Mouse (Mus musculus) retina, postnatal 7 days (tissue): ENCODE results near the gene Spns2.
"Not testable (repeated sequence)": the region's sequence is repeated elsewhere in the genome, so short reads cannot be mapped to it uniquely, and the experiment has no call there.

Experiments
- DNase-seq: peaks from one replicate; pipeline ENCODE4 v3.0.0-alpha.2; 2012; ENCODE audit warnings: low read depth, low spot score

The Spns2 gene

DNA sequence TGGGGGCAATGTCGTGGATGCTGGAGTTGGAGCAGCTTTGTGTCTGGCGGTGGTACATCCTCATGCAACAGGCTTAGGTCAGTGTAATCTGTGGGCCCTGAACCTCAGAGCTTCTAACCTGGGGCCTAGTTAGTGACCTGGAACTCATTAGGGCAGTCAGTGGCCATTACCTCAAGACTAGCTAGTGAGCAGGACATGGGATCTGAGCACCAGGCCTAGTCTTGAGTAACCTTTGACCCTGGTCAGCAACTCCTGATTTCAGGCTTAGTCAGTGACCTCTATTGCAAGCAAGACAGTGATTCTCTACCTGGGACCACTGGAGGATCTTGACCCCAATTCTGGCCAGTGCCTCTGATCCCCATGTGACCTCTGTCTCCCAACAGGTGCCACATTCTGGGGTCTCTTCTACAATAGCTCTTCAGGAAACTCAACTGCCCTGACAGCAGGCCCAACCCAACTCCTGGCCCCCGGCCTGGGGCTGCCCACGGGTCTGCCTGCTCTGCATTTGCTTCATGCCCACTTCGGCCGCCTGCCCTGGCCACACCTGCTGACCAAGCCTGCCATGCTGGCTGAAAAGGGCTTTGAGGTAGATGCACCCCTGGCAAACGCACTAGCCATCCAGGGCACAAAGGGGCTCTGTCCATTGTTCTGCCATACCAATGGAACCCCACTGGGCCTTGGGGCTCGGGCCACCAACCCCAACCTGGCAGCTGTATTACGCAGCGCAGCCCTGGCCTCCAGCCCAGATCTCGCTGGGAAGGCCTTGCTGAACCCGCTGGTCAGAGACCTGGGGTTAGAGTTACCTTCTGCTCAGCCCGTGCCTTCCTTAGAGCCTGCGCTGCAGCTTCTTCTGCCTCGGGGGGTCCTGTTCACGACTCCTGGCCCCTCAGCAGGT, 52.7 kb downstream of the Spns2 start:
- DNase-seq = no peak

DNA sequence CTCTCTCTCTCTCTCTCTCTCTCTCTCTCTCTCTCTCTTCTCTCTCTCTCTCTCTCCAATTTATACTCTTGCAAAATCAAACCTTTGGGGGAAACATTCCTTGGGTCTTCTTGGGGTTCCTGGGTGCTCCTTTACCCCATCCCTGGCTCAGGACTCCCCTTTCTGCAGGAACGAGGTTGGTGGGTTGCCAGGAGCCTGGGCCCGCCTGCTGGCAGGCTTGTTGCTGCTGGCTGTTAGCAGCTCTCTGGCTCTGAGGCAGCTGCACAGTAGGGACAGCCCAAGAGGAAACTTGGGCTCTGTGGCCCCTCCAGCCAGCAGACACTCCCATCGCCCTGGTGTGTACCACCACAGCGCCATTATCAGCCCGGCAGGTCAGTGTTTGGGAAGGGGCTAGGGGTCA, 53.4 kb downstream of the Spns2 start:
- DNase-seq = no peak

DNA sequence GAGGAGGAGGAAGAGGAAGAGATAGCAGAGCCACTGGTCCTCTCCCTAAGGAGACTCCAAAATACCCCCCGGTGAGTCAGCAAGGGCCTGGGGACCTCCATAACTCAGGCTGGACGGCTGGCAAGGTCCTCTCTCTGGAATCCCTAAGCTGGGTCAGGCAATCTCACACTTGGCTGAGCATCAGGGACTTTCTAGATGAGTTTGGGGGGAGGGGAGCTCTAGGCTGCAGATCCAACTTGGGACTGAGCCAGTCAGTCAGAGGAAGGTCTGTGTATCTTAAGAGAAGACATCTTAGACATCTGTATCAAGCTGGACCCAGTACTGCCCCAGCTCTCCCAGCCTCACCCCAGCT, 54.0 kb downstream of the Spns2 start:
- DNase-seq = no peak

DNA sequence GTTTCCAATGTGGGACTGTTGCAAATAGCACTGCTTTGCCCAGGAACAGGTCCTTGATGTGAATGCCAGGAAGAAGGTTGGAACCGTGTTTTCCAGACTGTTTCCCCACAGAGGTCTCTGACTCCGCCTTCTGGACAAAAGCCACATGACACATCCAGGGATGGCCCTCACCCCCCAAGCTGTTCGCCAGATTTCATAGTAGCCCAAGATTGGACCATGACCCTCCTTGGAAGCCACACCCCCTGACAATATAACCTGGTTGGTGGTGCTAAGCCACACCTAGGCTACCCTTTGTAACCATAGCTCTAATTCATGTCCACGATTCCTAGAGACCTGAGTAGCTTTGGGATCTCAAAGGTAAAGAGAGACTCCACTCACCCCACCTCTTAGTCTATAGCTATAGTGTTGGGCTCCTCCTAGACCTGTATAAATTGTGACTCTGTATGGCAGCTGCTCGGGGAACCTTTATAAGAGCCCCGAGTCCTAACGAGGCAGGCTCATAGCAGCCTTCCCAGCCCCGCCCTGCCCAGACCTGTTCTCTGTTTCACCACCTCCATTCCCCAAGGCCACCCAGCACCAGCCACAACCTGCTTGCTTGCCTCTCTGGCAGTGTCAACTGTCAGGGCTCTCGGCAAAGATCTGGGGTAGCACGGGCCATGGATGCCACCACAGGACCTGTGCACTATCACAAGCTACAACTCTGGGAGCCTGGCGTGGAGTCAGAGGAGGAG, 54.6 kb downstream of the Spns2 start, which contains the start of gene Ggt6:
Gene Ggt6, plus strand, starts transcription at position 564 of the 731 bp plus-strand sequence.
- DNase-seq = no peak

DNA sequence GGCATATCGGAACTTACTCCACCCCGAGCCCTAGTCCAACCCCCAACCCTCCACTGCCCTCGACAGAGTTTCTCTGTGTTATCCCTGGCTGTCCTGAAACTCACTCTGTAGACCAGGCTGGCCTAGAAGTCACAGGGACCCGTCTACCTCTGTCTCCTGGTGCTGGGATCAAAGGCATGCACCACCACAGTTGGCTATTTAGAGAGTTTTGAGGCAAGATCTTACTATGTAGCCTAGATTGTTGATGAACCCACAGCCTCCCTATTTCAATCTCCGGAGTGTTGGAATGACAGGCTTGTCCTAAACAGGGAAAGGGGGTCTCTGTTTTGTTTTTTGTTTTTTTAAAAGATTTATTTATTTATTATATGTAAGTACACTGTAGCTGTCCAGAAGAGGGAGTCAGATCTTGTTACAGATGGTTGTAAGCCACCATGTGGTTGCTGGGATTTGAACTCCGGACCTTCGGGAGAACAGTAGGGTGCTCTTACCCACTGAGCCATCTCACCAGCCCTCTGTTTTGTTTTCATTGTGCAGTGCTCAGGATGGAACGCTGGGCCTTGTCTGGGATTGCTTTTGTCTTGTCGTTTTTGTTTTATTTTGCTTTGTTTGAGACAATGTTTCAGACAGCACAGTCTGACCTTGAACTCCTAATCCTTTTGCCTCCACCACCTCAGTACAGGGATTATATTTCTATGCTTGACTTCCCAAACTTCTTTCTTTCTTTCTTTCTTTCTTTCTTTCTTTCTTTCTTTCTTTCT, 59.2 kb downstream of the Spns2 start:
- DNase-seq = not testable (repeated sequence)

DNA sequence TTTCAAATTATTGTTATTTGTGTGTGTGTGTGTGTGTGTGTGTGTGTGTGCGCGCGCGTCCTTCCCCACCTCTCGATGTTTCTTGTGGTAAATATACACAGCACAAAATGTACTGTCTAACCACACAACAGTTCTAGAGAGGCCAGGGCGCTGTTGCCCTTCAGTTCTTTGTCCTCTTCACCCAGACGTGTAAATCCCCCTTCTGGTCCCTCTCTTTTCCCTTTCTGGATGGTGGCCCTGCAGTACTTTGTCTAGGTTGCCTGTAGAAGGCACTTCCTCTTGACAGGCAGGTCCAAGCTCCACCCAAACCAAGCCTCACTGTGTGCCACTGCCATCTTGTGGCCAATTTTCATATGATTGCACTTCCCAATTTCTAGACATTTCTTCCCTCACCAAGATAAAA, 60.4 kb downstream of the Spns2 start:
- peak; percentile 62 for DNase-seq

DNA sequence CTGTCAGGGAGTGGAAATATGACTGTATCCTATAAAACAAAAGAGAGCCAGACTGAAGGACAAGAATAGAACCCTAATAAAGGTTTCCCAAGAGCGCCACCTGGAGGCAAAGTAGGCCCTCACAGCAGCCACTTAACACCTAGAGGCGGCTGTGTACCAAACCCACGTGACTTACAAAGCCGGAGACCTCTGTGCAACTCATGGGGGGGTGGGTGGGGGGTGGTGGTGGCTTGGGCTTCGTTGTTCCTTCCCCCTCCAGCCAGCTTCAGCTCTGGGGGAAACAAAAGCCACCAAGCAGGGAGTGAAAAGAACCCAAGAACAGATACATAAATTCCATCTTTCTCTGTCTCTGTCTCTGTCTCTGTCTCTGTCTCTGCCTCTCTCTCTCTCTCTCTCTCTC, 61.0 kb downstream of the Spns2 start:
- peak; percentile 75 for DNase-seq

DNA sequence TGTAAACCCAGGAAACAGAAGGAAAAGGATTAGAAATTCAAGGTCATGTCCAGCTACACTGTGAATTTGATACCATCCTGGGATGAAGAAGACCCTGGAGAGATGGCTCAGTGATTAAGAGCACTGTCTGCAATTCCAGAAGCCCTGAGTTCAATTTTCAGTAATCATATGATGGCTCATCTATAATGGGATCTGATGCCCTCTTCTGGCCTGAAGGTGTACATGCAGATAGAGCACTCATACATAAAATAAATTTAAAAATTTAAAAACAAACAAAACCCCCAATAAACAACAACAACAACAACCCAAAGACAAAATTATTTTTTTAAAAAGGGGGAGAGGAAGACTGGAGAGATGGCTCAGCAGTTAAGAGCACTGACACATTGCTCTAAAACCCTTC, 62.8 kb downstream of the Spns2 start:
- no peak for DNase-seq

DNA sequence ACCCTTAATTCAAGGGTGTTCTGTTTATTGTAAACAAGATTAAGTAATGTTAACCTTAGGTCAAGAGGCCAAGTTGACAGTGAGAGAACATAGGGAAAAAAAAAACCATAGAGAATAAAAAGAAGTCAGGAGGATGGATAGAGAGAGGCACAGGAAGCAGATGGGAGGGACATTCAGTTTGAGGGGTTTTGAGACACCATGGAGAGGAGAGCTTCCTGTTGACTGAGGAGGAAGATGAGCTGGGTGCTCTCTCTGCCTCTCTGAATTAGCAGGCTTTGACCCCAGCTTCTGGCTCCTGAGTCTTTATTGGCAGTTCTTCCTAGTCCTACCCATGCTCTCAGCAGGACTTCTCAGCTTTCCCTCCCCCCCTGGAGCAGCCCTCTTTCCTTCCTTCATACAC, 64.5 kb downstream of the Spns2 start:
- no peak for DNase-seq

DNA sequence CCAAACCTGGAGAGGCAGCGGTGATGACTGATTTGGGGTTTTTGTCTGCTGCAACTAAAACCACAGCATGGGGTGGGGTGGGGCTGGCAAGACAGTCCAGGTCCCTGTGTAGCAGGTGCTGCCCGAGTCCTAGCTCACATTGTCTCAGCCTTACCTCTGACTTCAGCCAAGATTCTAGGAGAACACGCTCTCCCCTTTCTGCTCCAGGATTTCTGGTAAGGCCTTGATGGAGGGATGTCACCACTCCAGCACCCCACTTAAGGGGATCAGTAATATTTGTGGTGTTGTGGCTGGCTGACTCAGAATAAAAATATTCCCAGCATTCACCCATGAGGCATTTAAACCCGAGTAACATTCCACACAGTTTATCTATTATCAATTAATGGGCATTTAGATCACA, 66.0 kb downstream of the Spns2 start:
- DNase-seq = no peak

DNA sequence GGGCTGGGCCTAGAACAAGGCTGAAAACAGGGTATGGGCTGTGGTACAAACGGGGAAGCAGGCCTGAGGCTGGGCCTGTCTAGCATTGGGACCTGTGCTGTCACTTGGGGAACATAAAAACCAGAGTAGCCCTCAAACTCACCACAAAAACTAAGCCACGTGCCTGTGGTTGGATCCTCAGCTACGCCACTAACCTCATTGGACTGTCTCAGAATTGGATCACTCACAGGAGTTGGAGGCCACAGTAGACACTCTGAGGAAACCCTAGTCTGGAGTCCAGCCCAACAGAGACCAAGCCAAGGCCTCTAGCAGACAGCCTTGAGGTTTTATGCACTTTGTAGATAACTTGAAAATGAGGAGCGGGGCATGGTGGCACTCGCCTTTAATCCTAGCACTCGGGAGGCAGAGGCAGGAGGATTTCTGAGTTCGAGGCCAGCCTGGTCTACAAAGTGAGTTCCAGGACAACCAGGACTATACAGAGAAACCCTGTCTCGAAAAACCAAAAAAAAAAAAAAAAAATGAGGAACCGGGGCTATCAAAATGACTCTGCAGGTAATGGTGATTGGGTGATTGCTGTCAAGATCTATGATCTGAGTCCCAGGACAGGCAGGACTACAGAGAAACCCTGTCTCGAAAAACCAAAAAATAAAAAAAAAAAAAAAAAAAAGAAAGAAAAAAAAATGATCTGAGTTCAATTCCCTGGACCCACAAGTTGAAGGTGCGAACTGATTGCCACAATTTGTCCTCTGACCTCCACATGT, 68.0 kb downstream of the Spns2 start:
- DNase-seq = no peak

DNA sequence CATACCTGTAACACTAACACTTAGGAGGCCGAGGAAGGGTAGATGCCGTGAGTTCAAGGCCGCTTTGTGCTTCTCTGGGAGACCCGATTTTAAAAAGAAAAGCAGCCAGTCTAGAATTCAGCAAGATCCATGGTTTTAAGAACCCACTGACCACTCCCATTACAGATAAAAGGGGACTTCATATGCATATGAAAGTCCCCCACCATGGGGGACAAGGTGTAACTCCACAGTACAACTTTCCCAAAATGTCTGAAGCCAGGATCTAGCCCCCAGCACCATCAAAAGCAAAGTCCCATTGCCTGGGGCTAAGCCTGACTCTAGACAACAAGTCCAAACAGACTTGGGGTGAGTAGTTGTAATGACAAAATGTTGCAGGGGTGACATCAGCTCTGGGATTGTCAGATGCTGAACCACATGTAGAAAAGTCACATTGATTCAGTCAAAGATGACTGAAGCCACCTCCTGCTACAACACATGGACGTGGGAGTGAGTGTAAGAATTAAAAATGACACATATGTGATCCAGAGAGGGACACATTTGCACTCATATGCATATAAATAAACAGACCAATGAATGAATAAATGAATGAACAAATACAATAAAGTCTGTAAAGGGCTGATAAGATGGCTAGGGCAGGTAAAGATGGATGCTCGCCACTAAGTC, 69.1 kb downstream of the Spns2 start:
- no peak for DNase-seq

DNA sequence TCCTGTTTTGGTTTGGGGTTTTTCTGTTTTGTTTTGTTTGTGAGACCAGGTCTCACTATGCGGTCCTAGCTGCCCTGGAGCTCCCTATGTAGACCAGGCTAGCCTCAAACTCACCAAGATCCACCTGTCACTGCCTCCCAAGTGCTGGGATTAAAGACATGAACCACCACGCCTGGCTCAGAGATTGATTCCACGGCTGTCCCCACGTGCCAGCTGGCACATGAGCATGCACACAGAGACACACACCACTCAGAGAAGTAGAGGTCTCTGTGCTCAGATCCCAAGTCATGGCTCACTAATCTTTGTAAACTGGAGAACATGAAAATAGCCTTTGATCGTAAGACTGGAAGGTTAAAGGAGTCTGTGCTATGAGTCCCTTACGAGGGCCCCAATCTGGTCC, 70.7 kb downstream of the Spns2 start:
- DNase-seq = no peak

DNA sequence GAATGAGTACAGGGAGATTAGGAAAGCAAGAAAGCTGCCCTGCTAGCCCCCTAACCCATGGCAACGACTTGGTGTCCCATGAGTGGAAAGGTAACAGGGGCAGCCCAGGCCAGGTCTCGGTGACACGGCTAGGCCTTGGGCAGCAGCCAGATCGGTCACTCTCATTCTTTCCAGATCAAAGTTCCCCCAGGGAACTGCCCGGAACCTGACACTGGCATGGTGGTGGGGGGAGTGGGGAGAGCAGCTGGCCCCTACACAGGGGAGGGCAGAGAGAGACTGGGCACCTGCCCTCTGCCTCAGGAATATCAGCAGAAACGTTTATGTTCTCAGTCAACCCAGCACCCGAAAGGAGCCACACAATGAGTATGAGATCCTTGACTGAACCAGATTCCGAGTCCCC, 71.5 kb downstream of the Spns2 start:
- DNase-seq = no peak

DNA sequence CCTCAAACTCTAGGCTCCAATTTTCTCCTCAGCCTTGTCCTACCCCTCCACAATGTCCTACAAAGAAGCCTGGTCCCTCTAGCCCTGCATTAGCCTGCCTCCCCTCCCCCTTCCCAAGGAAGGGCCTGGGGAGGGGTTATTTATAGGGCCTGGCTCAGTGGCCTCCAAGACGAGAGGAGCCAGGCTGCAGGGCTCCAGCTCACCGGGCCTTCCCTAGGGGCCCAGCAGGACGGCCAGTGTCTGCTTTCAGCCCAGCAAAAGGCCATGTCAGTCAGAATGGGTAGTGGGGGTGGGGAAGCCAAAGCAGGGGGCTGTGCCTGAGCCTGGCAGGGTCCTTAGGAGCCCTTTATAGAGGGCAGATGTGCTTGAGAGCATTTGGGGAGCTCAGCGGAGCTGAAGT, 72.3 kb downstream of the Spns2 start:
- no peak for DNase-seq

DNA sequence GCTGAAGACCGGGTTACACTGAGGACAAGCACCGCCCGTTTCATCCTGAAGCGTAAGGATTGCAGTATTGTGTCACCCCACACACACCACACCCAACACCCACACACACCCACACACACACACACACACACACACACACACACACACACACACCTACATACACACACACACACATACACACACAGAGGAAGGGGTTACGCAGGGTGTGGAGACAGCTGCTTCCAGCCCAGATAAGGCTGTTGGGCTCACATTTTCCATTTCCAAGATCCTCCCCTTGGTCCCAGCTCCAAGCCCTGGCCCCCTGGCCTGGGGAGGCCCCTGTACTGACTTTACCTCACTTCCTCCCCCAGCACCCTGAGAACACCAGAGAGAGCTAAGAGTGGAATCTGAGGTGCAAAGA, 73.0 kb downstream of the Spns2 start:
- DNase-seq = no peak

DNA sequence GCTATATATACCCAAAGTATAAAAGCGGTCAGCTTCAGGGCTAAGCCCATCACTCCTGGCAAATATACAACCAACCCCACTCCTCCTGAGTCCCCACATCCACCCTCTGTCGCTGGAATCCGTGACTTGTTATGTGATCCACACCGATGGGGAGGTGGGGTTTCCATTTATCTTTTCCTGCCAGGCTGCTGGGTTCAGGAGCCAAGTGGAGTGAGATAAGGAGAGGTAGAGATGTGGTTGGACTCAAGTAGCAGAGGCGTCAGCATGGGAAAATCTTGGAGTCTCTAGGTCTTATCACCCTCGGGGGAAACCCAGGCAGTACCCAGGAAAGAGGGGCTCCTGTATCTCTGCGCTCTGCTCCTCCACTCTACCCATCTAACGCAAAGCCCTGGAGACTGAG, 74.5 kb downstream of the Spns2 start:
- no peak for DNase-seq

DNA sequence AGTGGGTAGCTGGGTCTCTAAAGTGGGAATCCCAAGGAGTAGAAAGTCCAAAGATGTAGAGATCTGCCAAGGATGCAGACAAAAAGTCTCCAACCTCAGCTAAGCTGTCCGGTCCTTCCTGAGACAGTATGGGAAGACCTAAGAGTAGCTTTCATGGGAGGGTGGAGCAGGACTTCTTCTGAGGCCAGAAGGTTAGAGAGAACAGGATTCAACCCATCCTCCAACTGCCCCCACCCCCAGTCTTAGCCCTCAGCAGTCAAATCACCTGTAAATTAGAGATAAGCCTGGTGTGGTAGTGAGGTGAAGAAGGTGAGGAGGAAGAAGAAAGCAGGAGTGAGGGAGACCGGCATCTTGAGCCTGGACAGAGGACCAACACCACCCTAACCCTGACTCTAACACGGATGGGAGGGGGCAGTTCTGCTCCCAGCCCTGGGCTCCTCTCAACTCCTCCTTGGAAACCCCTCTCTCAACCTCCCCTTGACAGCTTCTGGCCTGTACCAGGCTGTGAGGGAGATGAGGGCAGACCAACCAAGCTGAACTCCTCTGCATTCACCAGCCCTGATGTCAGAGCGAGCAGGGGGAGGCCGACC, 76.0 kb downstream of the Spns2 start:
- no peak for DNase-seq

DNA sequence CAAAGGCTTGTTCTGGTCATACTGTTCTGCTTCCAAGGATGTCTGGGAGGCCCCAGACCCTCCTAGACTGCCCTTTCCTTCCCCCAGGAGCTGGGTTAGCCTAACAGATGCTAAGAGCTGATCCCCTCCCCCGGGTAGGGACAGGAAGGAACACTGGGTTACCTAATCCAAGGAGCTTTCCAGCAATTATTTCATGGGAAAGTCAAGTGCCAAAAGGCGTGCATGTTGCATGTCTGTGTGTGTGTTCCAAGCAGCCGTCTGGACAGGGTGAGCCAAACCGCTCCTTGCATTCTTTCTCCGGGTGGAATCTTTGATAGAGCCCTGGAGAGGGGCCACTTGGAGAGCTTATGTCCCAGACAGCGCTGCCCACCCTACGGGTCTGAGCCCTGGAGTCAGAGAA, 76.7 kb downstream of the Spns2 start:
- no peak for DNase-seq

DNA sequence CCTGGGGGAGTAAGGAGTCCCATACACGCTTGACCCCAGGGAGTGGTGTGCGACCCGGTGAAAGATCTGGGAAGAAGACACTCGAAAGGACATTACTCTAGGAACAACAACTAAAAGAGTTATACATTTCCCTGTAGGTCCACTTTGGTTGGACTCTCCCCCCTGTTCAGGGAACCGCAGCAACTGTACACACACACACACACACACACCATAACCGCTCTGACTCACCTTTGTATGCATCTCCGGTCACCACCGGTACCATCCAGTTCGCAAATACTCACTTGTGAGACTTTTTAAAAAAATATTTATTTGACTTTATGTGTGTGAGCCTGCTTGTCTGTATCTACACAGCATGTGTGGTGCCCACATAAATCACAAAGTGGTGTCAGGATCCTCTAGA, 77.8 kb downstream of the Spns2 start:
- DNase-seq = no peak
